Mouse (Mus musculus) activated CD4-positive, CD25-positive, alpha-beta regulatory T cell, adult 9 weeks (primary cell): ENCODE results near the gene Plch1. TPM values are rescaled to one million over a fixed set of nuclear protein-coding genes. Genes with fewer than 3 reads are reported as not detected.

Experiments
- polyA plus RNA-seq: library from polyadenylated mRNA; unstranded; fragments of 100-300 nt; shearing (Covaris generic); gene quantifications from one replicate; pipeline ENCODE4 v1.2.1, GENCODE M21; 2017

The Plch1 gene
- 0.11 TPM for polyA plus RNA-seq

GRCm38 (mm10) chr3:63899309-63899695 is at the start of gene Plch1:
Plch1 (minus strand) TSS chr3:63899472.

GRCm38 (mm10) chr3:63928878-63929859 is 29.9 kb upstream of the Plch1 start, which contains the start of gene E130311K13Rik:
E130311K13Rik (minus strand) TSS chr3:63929472.

Other genes with a start within 250 kb of the Plch1 start
- gene E130311K13Rik, start 30.0 kb upstream of the Plch1 start, polyA plus RNA-seq, result 12.2 TPM
- gene Slc33a1, start 65.3 kb upstream of the Plch1 start, polyA plus RNA-seq, result 23.1 TPM
- gene Gmps, start 76.6 kb upstream of the Plch1 start, polyA plus RNA-seq, result 26.8 TPM
- gene Vmn2r1, start 182.1 kb upstream of the Plch1 start, polyA plus RNA-seq, result not detected
- not detected for gene Vmn2r2, start 242.5 kb upstream of the Plch1 start, polyA plus RNA-seq